Mouse (Mus musculus) lung, postnatal 0 days (tissue): Measurements from ENCODE around the gene Hpse2. TPM values are rescaled to one million over a fixed set of nuclear protein-coding genes. Genes with fewer than 3 reads are reported as not detected.

ENCODE experiments used
- ATAC-seq: fragments of 200-750 bp; cut with Nextera tagmentation; 2 replicates; pipeline ENCODE4 v1.8.0; 2017; ENCODE audit warnings: moderate library complexity
- DNase-seq: peaks from one replicate; pipeline ENCODE4 v3.0.0-alpha.2; 2016; ENCODE audit warnings: low spot score
- H3K27ac ChIP-seq: fragments of 300-500 bp; sonication (generic); 2 replicates; pipeline ENCODE4 v1.5.1; 2014; ENCODE audit warnings: antibody characterized with exemption, mild to moderate bottlenecking, low read length, mixed read lengths
- H3K27me3 ChIP-seq: fragments of 300-500 bp; sonication (generic); replicated peaks from 2 replicates; pipeline ENCODE4 v1.6.1; 2014; ENCODE audit warnings: low read length, mixed read lengths; ENCODE audit not compliant: insufficient read depth
- H3K36me3 ChIP-seq: fragments of 300-500 bp; sonication (generic); 2 replicates; pipeline ENCODE4 v1.6.1; 2014; ENCODE audit warnings: low read length, mixed read lengths; ENCODE audit not compliant: insufficient read depth
- H3K4me1 ChIP-seq: fragments of 300-500 bp; sonication (generic); 2 replicates; pipeline ENCODE4 v1.6.1; 2014; ENCODE audit warnings: antibody characterized with exemption, low read depth, low read length, mixed read lengths; ENCODE audit not compliant: insufficient read depth
- H3K4me2 ChIP-seq: fragments of 300-500 bp; sonication (generic); replicated peaks from 2 replicates; pipeline ENCODE4 v1.6.1; 2014; ENCODE audit warnings: low read depth, mild to moderate bottlenecking, low read length, moderate library complexity, mixed read lengths
- H3K4me3 ChIP-seq: fragments of 300-500 bp; sonication (generic); 2 replicates; pipeline ENCODE4 v1.5.1; 2014; ENCODE audit warnings: low read depth, low read length
- H3K9ac ChIP-seq: fragments of 300-500 bp; sonication (generic); replicated peaks from 2 replicates; pipeline ENCODE4 v1.6.1; 2014; ENCODE audit warnings: low read depth, mild to moderate bottlenecking
- H3K9me3 ChIP-seq: fragments of 300-500 bp; sonication (generic); 2 replicates; pipeline ENCODE4 v1.6.1; 2016; ENCODE audit warnings: low read length, mixed read lengths
- CTCF ChIP-seq: IDR thresholded peaks from 2 replicates; pipeline ENCODE4 v1.5.1; 2016; ENCODE audit warnings: antibody characterized with exemption, mild to moderate bottlenecking
- EP300 ChIP-seq: IDR thresholded peaks from 2 replicates; pipeline ENCODE4 v1.6.1; 2016; ENCODE audit warnings: antibody characterized with exemption, mild to moderate bottlenecking, control low read depth
- WGBS: fragments of 180-500 bp; shearing (Covaris S2); extraction: QIAGEN DNeasy Blood & Tissue Kit; methylation state at CpG from one replicate; pipeline ENCODE4 v1.1.7; 2014; 5-methylcytosine and 5-hydroxymethylcytosine counted together
- polyA plus RNA-seq: library from polyadenylated mRNA; unstranded; fragments of >200 nt; fragmentation: Nextera tagmentation; extraction: Ambion mirVana; gene quantifications from 2 replicates; pipeline ENCODE4 v1.2.1, GENCODE M21; 2015

The Hpse2 gene
- polyA plus RNA-seq, 1 experiment from 2014 or later = 0.64 TPM

- WGBS = 69% methylated on average over 16 of the region's 16 CpGs
- DNase-seq = no peak
- no peaks in the 10 kb centered on the region for H3K9me3 ChIP-seq
- H3K27ac ChIP-seq = no peak overlapping the region
- no peak for ATAC-seq
- TF ChIP-seq CTCF (no peak), EP300 (no peak)
- no peak overlapping the region for H3K4me2 ChIP-seq
- H3K9ac ChIP-seq = no peak overlapping the region
- H3K36me3 ChIP-seq = no peaks in the 10 kb centered on the region
- no peaks in the 10 kb centered on the region for H3K4me1 ChIP-seq
- no peak overlapping the region for H3K4me3 ChIP-seq
- no peaks in the 10 kb centered on the region for H3K27me3 ChIP-seq
Observed at GRCm38 (mm10) chr19:42743261-42743660, 644.9 kb downstream of the Hpse2 start.

DNA sequence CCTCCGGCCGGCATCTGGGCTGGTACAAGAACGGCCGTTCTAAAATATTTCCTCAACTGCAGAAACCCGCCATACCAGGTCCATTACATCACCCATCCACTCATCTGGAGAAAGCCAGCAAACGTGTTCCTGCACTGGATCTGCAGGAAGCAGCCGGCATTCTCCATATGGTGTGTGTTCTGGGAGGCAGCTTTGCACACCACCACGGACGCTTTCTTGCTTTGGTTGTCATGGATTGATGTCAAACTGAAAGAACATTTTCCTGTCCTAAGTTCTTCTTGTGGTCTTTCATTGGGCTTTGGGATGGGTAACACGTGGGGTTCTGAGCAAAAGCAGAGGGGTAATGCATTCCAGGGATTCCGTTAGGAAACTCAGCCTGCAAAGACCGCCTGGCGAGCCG is 646.3 kb downstream of the Hpse2 start:
- Histone ChIP-seq H3K4me1 (no peaks in the 10 kb centered on the region), H3K27ac (no peak overlapping the region), H3K27me3 (no peaks in the 10 kb centered on the region), H3K36me3 (no peaks in the 10 kb centered on the region), H3K9ac (no peak overlapping the region), H3K4me2 (no peak overlapping the region), H3K9me3 (no peaks in the 10 kb centered on the region), H3K4me3 (no peak overlapping the region)
- WGBS = 33% methylated on average over 14 of the region's 14 CpGs
- peak; percentile 21 for DNase-seq
- no peak for TF ChIP-seq EP300
- TF ChIP-seq CTCF = no peak
- ATAC-seq = peak; percentile 30; the same call in 1 of the 2 replicates

DNA sequence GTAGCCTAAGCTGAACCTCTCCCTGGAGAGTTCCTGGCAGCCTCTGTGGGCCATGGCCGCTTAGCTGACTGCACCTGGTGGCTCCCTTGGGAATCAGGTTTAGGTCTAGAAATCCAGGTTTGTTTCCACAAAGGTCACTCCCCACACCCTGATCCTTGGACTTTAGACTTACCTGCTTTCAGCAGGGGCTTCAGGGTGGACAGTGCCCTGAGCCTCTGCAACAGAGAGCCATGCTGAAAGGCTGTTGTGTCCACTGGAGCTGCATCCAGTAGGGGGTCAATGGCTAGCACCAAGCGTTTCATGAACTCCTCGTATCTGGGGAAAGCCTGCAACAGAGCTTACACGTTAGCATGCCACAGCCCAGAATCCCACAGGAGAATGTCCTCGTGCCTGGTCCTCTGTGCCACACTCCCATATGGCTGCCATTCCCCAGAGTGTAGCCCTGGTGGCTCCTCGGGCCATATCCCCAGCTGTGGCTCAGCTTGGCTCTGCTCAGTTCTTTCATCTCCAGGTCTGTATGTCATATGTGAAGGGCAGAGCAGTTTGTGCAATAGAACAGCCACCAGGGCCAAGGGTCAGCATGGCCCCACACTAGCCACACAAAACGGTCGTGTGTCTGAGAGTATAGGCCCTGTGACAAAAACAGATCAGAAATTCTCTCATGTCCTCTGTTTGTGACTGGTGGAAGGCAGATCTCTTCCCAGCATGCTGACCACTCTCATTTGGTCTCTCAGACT is 647.8 kb downstream of the Hpse2 start:
- Histone ChIP-seq H3K4me1 (no peaks in the 10 kb centered on the region), H3K9ac (no peak overlapping the region), H3K27me3 (no peaks in the 10 kb centered on the region), H3K36me3 (no peaks in the 10 kb centered on the region), H3K27ac (no peak overlapping the region), H3K4me2 (no peak overlapping the region), H3K4me3 (no peak overlapping the region), H3K9me3 (no peaks in the 10 kb centered on the region)
- DNase-seq = no peak
- no peak for ATAC-seq
- 81% methylated on average over 8 of the region's 8 CpGs for WGBS
- TF ChIP-seq EP300 (no peak), CTCF (no peak)

DNA sequence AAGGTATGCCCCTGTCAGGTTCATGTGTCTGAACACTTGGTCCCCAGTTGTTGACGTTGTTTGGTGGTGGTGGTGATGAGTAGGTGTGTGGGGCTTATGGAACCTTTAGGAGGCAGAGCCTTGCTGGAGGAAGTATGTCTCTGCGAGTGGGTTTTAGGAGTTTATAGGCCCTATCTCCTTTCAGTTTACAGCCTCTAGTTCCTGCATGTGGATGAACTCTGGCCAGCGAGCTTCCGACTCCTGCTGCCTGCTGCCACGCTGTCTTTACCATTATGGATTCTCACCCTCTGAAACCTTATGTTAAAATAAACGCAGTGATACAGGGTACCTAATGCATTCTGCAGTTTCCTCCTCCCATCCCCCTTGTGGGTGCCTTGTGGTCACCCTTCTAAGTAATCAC is 648.4 kb downstream of the Hpse2 start:
- Histone ChIP-seq H3K27ac (no peak overlapping the region), H3K9me3 (no peaks in the 10 kb centered on the region), H3K4me1 (no peaks in the 10 kb centered on the region), H3K36me3 (no peaks in the 10 kb centered on the region), H3K27me3 (no peaks in the 10 kb centered on the region), H3K9ac (no peak overlapping the region), H3K4me3 (no peak overlapping the region), H3K4me2 (no peak overlapping the region)
- DNase-seq (no peak), ATAC-seq (no peak)
- TF ChIP-seq CTCF (no peak), EP300 (no peak)
- WGBS = 78% methylated on average over 6 of the region's 6 CpGs

DNA sequence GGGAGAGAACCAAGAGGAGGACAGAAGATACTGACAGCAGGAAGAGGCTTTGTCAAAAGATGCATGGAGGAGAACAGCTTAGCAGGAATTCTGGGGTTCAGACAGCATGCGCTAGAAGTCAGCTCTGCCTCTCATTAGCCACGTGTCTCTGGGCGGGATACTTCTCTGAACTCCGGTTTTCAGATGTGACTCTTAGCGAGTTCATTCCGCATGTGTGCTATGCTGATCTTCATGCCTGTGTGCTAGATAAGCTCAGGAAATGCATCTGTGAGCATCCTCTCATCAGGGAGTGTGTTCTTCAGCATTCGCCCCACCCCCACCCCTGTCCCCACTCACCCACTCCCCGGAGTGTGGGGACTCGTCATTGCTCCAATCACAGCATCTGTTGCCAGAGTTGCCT is 650.4 kb downstream of the Hpse2 start:
- H3K4me2 ChIP-seq = no peak overlapping the region
- WGBS = 65% methylated on average over 9 of the region's 9 CpGs
- TF ChIP-seq CTCF = no peak
- TF ChIP-seq EP300 = no peak
- H3K9me3 ChIP-seq = no peaks in the 10 kb centered on the region
- H3K4me1 ChIP-seq = no peaks in the 10 kb centered on the region
- H3K36me3 ChIP-seq = no peaks in the 10 kb centered on the region
- H3K27me3 ChIP-seq = no peaks in the 10 kb centered on the region
- no peak overlapping the region for H3K27ac ChIP-seq
- H3K9ac ChIP-seq = no peak overlapping the region
- ATAC-seq (no peak), DNase-seq (no peak)
- no peak overlapping the region for H3K4me3 ChIP-seq

Other genes with a start within 250 kb of the Hpse2 start
- 0.25 and 0.30 TPM in 2 replicates for gene Cnnm1, start 52.1 kb upstream of the Hpse2 start, polyA plus RNA-seq
- 14.2 and 15.6 TPM in 2 replicates for gene Got1, start 136.2 kb upstream of the Hpse2 start, polyA plus RNA-seq
- gene Nkx2-3, start 224.0 kb upstream of the Hpse2 start, polyA plus RNA-seq = not detected in 2 replicates